Mouse (Mus musculus): ENCODE data around the gene AL607142.1. TPM values are rescaled to one million over a fixed set of nuclear protein-coding genes. Genes with fewer than 3 reads are reported as not detected.
A peak's percentile ranks its signal among the peaks of the same experiment; 100 is the strongest.

Gene AL607142.1
- polyA plus RNA-seq, 1 experiment from 2014 or later, result not detected

GRCm38 (mm10) chr4:120115516-120115915 lies 50.7 kb downstream of the AL607142.1 start:
- 83% methylated on average over 3 of the region's 3 CpGs for WGBS
- Histone ChIP-seq H3K4me2 (replicated peaks) (no peak overlapping the region), H3K27ac (no peak overlapping the region), H3K27me3 (no peaks in the 10 kb centered on the region), H3K9me3 (no peaks in the 10 kb centered on the region), H3K4me1 (no peaks in the 10 kb centered on the region), H3K4me3 (no peak overlapping the region), H3K36me3 (no peaks in the 10 kb centered on the region), H3K9ac (no peak overlapping the region)
- ATAC-seq (ENCODE audit: insufficient number of reproducible peaks, insufficient read depth, low FRiP score, low TSS enrichment), result no peak

DNA sequence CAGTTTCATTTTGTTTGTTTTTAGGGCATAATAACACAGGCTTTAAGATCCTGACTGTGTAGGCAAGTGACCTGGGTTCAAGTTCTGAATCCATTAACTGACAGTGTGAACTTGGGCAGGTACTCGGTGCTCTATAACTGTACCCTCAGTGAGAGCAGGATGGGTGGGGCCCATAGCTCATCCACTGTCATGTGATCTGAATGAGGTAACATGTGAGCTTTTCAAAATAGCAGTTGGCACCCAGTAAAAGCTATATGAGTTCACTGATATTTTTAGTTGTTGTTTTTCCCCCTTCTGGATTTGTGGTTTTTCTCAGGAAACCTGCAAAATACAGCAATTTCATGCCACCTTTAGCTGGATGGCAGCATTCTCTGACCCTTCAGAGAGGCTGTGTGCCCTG lies 51.5 kb downstream of the AL607142.1 start:
- Histone ChIP-seq H3K4me3 (no peak overlapping the region), H3K4me1 (no peaks in the 10 kb centered on the region), H3K36me3 (no peaks in the 10 kb centered on the region), H3K9ac (no peak overlapping the region), H3K9me3 (no peaks in the 10 kb centered on the region), H3K4me2 (replicated peaks) (no peak overlapping the region), H3K27ac (no peak overlapping the region), H3K27me3 (no peaks in the 10 kb centered on the region)
- no peak for ATAC-seq (ENCODE audit: insufficient number of reproducible peaks, insufficient read depth, low FRiP score, low TSS enrichment)
- 79% methylated on average over 1 of the region's 1 CpGs for WGBS

DNA sequence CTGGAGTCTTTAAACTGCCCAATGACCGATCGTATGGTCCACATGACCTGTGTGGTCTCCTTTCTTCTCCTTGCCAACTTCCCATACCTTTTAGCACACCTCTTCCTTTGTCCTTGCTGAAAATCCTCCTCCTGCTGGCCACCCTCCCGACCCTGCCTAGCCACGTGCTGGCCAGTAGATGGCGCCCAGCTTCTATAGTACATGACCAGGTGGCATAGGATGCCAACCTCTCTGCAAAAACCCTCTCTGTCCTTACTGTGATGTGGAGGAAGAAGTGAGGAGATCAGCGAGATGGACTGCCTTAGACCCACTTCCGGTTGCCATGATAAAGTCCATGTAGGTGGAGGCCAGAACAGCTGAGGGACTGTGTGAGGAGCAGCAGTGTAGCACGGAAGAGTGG lies 55.5 kb downstream of the AL607142.1 start:
- H3K4me3 ChIP-seq, result no peak overlapping the region
- H3K36me3 ChIP-seq, result no peaks in the 10 kb centered on the region
- no peaks in the 10 kb centered on the region for H3K27me3 ChIP-seq
- no peaks in the 10 kb centered on the region for H3K4me1 ChIP-seq
- 35% methylated on average over 8 of the region's 8 CpGs for WGBS
- no peak overlapping the region for H3K27ac ChIP-seq
- H3K4me2 ChIP-seq (replicated peaks), result no peak overlapping the region
- ATAC-seq (ENCODE audit: insufficient number of reproducible peaks, insufficient read depth, low FRiP score, low TSS enrichment), result no peak
- H3K9me3 ChIP-seq, result no peaks in the 10 kb centered on the region
- H3K9ac ChIP-seq, result no peak overlapping the region

DNA sequence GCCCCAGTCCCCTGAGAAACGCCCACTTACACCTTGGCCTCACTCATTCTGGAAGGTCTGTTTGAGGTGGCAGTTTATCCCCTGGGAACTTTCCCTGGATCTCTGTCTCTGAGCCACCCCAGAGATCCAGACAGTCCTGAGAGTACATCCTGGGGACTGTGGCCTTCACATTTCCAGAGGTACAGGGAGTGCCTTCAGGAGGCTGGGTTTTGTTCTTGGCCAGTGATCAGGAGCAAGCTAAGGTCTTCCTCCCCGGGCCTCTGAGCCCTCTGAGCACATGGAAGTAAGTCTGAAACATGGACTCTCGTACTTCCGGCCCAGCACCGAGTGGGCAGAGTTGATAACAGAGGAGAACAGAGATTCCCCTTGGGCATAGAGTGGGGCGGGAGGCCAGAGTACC lies 59.9 kb downstream of the AL607142.1 start:
- ATAC-seq (ENCODE audit: insufficient number of reproducible peaks, insufficient read depth, low FRiP score, low TSS enrichment), result no peak
- no peak overlapping the region for H3K27ac ChIP-seq
- no peak overlapping the region for H3K4me2 ChIP-seq (replicated peaks)
- no peaks in the 10 kb centered on the region for H3K36me3 ChIP-seq
- H3K9ac ChIP-seq, result no peak overlapping the region
- WGBS, result 74% methylated on average over 6 of the region's 6 CpGs
- no peak overlapping the region for H3K4me3 ChIP-seq
- H3K4me1 ChIP-seq, result no peaks in the 10 kb centered on the region
- no peaks in the 10 kb centered on the region for H3K9me3 ChIP-seq
- H3K27me3 ChIP-seq, result no peaks in the 10 kb centered on the region

DNA sequence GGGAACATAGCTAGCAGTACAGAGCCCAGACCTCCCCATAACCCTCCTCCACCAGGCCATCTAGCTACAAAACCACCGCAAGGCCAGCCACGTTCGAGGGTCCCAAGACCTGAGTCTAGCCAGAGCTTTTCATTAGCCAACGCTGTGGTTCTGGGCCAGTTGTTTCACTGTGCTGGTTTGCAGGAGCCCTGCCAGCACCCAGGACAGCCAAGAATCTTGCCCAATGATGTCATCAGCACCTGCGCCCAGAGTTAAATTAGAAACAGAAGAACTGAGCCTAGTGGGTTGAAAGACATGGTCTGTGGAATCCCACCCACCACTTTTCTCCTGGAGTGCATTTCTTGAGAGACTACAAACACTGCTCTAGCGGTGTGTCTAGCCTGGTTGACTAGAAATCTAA lies 61.3 kb downstream of the AL607142.1 start:
- Histone ChIP-seq H3K27me3 (no peaks in the 10 kb centered on the region), H3K4me3 (no peak overlapping the region), H3K9me3 (no peaks in the 10 kb centered on the region), H3K4me1 (no peaks in the 10 kb centered on the region), H3K9ac (no peak overlapping the region), H3K36me3 (no peaks in the 10 kb centered on the region), H3K4me2 (replicated peaks) (no peak overlapping the region), H3K27ac (no peak overlapping the region)
- no peak for ATAC-seq (ENCODE audit: insufficient number of reproducible peaks, insufficient read depth, low FRiP score, low TSS enrichment)
- WGBS, result 82% methylated on average over 6 of the region's 6 CpGs

- Histone ChIP-seq H3K27ac (no peak overlapping the region), H3K27me3 (no peaks in the 10 kb centered on the region), H3K9me3 (no peaks in the 10 kb centered on the region), H3K9ac (no peak overlapping the region), H3K4me1 (no peaks in the 10 kb centered on the region), H3K36me3 (no peaks in the 10 kb centered on the region), H3K4me3 (no peak overlapping the region), H3K4me2 (replicated peaks) (no peak overlapping the region)
- no peak for ATAC-seq (ENCODE audit: insufficient number of reproducible peaks, insufficient read depth, low FRiP score, low TSS enrichment)
- WGBS, result 83% methylated on average over 3 of the region's 3 CpGs
Observed at GRCm38 (mm10) chr4:120127333-120127732, 62.5 kb downstream of the AL607142.1 start.

DNA sequence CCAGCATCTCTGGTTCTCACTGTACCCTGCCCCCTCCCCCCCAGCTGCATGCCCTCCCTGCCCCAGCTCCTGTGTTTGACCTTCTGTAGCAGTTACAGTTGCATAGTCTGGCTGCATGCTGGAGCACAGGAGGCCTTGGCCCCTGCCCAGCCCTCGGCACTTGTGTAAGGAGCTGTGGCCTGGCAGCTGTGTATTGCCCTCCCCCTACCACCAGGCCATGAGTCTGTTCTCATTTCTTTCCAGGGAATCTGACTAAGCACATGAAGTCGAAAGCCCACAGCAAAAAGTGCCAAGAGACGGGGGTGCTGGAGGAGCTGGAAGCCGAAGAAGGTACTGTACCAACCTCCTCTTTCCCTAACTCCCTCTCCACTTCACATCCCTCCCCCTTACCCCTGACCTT lies 63.2 kb downstream of the AL607142.1 start:
- Histone ChIP-seq H3K27ac (no peak overlapping the region), H3K4me3 (no peak overlapping the region), H3K36me3 (no peaks in the 10 kb centered on the region), H3K27me3 (no peaks in the 10 kb centered on the region), H3K9me3 (no peaks in the 10 kb centered on the region), H3K9ac (no peak overlapping the region), H3K4me2 (replicated peaks) (no peak overlapping the region), H3K4me1 (no peaks in the 10 kb centered on the region)
- no peak for ATAC-seq (ENCODE audit: insufficient number of reproducible peaks, insufficient read depth, low FRiP score, low TSS enrichment)
- WGBS, result 76% methylated on average over 4 of the region's 4 CpGs

- Histone ChIP-seq H3K27ac (no peak overlapping the region), H3K9ac (no peak overlapping the region), H3K4me1 (no peaks in the 10 kb centered on the region), H3K4me2 (replicated peaks) (no peak overlapping the region), H3K4me3 (no peak overlapping the region), H3K36me3 (no peaks in the 10 kb centered on the region), H3K9me3 (no peaks in the 10 kb centered on the region), H3K27me3 (no peaks in the 10 kb centered on the region)
- 40% methylated on average over 4 of the region's 4 CpGs for WGBS
- ATAC-seq (ENCODE audit: insufficient number of reproducible peaks, insufficient read depth, low FRiP score, low TSS enrichment), result peak; percentile 68; the same call in 1 of the 2 replicates
Observed at GRCm38 (mm10) chr4:120129233-120129885, 64.6 kb downstream of the AL607142.1 start.

DNA sequence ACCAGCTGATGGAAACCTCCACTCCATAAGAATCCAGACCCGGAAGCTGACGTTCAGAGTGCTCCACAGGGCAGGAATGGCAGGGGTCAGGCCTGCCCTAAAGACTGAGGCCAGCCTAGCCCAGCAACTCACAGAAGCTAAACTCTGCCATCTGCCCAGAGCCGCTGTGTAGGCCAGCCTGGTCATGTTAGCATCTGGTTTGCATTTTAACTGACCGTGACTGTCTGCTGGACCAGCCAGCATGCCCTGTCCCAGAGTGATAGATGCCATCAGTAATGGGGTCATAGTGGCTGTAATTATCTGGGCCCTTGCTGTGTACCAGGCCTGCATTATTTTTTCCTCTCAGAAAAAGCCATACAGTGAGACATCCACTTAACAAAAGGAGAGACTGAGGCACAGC lies 66.1 kb downstream of the AL607142.1 start:
- H3K36me3 ChIP-seq, result no peaks in the 10 kb centered on the region
- no peaks in the 10 kb centered on the region for H3K9me3 ChIP-seq
- no peaks in the 10 kb centered on the region for H3K4me1 ChIP-seq
- no peak overlapping the region for H3K4me3 ChIP-seq
- H3K27ac ChIP-seq, result no peak overlapping the region
- ATAC-seq (ENCODE audit: insufficient number of reproducible peaks, insufficient read depth, low FRiP score, low TSS enrichment), result no peak
- no peak overlapping the region for H3K4me2 ChIP-seq (replicated peaks)
- no peaks in the 10 kb centered on the region for H3K27me3 ChIP-seq
- 24% methylated on average over 4 of the region's 4 CpGs for WGBS
- no peak overlapping the region for H3K9ac ChIP-seq

- WGBS, result 77% methylated on average over 24 of the region's 24 CpGs
Observed at GRCm38 (mm10) chr4:120131441-120132220, 66.8 kb downstream of the AL607142.1 start.

GRCm38 (mm10) chr4:120134223-120134622 lies 69.4 kb downstream of the AL607142.1 start:
- no peak overlapping the region for H3K4me2 ChIP-seq (replicated peaks)
- no peak overlapping the region for H3K4me3 ChIP-seq
- WGBS, result 74% methylated on average over 6 of the region's 6 CpGs
- H3K27ac ChIP-seq, result no peak overlapping the region
- no peaks in the 10 kb centered on the region for H3K27me3 ChIP-seq
- no peaks in the 10 kb centered on the region for H3K4me1 ChIP-seq
- no peaks in the 10 kb centered on the region for H3K36me3 ChIP-seq
- H3K9ac ChIP-seq, result no peak overlapping the region
- ATAC-seq (ENCODE audit: insufficient number of reproducible peaks, insufficient read depth, low FRiP score, low TSS enrichment), result no peak
- H3K9me3 ChIP-seq, result no peaks in the 10 kb centered on the region

More at GRCm38 (mm10) chr4:120131441-120132220, 66.8 kb downstream of the AL607142.1 start:
- Histone ChIP-seq H3K4me3 (no peak overlapping the region), H3K27me3 (no peaks in the 10 kb centered on the region), H3K9me3 (no peaks in the 10 kb centered on the region), H3K27ac (no peak overlapping the region), H3K4me1 (no peaks in the 10 kb centered on the region), H3K36me3 (no peaks in the 10 kb centered on the region), H3K9ac (no peak overlapping the region), H3K4me2 (replicated peaks) (no peak overlapping the region)
- ATAC-seq (ENCODE audit: insufficient number of reproducible peaks, insufficient read depth, low FRiP score, low TSS enrichment), result no peak

DNA sequence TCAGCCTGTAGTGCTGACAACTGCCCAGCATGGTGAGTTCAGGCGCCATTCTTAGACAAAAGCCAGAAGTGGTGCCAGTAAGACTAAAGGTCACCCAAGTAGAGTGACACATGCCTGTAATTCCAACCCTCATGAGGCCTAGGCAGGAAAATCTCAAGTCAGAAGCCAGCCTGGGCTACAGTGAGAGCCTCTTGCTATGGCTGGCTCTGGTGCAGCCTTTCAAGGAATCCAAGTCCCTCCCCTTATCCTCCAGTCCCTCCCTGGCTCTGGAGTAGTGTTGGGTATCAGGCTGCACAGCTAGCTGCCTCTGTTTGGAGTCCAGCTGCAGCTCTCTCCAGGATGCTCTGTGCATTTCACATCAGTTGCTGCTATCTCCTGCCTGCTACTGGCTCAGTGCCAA lies 77.0 kb downstream of the AL607142.1 start:
- H3K4me1 ChIP-seq, result no peaks in the 10 kb centered on the region
- H3K36me3 ChIP-seq, result no peaks in the 10 kb centered on the region
- no peak for ATAC-seq (ENCODE audit: insufficient number of reproducible peaks, insufficient read depth, low FRiP score, low TSS enrichment)
- no peaks in the 10 kb centered on the region for H3K27me3 ChIP-seq
- WGBS, result 63% methylated on average over 1 of the region's 1 CpGs
- no peak overlapping the region for H3K9ac ChIP-seq
- H3K9me3 ChIP-seq, result no peaks in the 10 kb centered on the region
- H3K4me3 ChIP-seq, result no peak overlapping the region
- no peak overlapping the region for H3K4me2 ChIP-seq (replicated peaks)
- H3K27ac ChIP-seq, result no peak overlapping the region

Measured in embryonic facial prominence, embryonic 12.5 days (tissue).